Mouse (Mus musculus): ENCODE data around the gene B230118H07Rik.

- TF ChIP-seq POLR2A (IDR thresholded peaks at IDR 0.05; ENCODE audit: borderline replicate concordance, insufficient read depth, low read length) (no peak), CTCF (IDR thresholded peaks at IDR 0.05; ENCODE audit: borderline replicate concordance, insufficient read depth, low read depth, low read length) (no peak)
Observed at GRCm38 (mm10) chr2:101638979-101639839, 10.1 kb downstream of the B230118H07Rik start.
